Mouse (Mus musculus) right cerebral cortex, postnatal 14 days (tissue): Measurements from ENCODE around the gene Fmod.
A peak's percentile ranks its signal among the peaks of the same experiment; 100 is the strongest.

ENCODE experiments used
- DNase-seq: peaks from one replicate; pipeline ENCODE4 v3.0.0; 2022

Gene Fmod

DNA sequence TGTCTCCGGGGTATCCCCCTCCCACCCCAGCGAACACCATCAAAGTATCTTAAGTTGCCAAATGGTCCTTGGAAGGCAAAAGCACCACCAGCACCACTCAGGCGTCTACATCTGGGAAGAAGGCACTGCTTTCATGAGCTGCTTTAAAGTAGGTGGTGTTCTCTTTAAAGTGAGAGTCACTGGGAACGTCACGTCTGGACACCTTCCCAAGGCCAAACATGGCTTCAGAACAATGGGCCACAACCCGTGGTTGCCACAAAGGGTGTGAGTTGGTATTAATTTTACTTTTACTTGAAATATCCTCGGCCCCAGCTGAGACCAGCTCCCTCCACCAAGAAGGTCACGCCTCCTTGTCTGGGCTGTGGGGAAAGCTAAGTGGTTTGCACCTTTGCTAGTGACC is 20.7 kb downstream of the Fmod start:
- no peak for DNase-seq

DNA sequence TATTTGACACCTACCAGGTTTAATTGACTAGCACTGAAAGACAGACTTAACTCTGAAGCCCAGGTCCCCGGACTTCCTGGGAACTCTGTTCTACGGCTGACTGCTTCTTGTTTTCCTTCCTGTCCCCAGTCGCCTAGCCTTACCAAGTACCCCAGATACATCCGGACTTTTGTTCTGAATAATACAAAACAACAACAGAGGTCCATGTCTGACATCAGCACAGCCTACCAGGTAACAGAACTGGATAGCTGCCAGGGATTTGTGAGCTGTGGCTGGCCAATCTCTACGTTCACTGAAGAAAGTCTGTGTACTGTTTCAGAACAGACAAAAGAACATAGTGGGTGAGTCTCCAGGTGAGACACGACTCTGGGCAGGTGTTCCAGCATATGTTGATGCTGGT is 21.8 kb downstream of the Fmod start:
- no peak for DNase-seq

DNA sequence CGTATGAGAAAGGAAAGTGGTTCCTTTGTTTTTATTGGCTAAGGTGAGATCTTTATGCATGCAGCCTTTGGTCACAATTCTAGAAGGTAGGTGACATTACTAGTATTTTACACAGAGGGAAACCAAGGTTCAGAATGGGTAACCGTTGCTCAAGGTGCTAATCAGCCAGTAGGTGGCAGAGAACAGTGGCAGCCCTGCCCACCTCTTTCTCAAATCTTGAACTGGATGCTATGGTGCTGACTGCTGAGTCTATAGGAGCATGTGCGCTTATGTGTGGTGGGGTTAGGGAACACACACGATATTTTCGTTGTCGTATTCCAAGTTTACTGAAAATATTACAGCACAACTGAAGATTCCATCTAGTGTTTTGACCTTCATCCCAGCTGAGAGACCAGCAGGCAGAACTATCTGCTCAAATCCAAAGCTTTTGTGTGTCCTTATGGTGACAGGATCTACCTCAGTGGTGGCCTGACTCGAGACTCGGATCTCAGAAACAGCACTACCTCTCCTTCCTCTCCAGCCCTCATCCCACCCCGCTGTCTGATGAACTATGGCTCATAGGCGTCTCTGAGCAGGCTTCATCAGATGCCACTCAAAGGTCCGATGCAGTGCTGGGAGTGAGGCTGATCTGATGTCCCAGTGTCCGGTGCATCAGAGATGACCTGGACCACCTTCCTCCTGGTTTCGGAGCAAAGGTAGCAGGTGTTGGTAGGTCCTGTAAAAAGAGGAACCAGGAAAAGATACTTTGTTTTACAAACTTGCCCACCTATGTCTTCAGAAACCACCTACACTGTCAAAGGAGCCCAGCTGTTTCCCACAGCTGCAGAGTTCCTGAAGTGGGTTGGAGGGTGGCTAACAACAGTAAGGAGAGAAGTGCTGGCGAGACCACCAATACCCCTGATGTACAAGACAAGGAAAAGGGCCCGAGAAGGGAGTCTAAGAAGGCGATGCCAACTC is 23.0 kb downstream of the Fmod start:
- DNase-seq: no peak

DNA sequence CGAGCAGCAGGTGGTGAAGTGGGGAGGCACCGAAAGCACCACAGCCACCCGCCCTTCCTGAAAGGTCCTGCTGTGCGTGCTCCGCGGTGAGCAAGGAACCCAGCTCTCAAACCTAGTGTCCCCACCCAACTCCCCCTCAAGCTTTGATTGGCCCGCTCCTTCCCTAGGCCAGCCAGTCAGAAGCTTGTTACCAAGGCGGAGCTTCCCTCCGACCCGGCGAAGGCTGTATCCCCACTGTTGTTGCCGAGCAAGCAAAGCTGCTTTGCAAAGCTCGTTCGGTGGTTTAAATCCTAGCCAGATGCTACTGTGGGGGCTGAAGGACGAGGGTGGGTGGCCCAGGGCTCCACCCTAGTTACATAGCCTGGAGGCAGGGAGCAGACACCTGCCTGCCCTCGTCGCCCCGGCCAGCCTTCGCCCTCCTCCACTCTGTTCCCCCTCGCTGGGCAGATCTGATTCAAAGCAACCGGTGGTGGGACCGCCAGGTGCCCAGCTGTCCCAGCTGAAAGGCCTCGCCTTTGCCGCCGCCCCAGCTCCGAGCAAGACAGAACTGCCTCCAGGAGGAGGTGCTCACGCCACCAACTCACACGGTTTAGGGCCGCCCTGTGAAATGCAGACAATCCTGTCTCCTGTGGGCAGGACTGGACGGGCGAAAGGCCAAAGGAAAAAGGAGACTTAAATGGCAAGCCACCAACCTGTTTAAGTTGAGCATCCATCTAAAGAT is 24.0 kb downstream of the Fmod start:
- DNase-seq: peak; percentile 84

DNA sequence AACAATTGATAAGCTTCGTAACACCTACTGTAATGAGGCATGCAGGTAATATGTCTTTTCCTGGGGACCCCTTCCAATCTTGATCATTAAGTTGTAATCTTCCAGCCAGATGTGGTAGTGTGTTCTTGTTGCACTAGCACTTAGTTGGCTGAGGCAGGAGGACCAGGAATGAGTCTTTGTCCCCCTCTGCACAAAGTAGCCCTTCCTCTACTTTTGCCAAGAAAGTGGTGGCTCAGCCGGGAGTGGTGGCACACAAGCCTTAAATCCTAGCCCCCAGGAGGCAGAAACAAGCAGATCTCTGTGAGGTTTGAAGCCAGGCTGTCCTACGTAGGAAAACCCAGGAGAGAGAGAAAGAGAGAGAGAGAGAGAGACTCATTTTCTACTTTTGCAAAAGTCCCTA is 24.9 kb downstream of the Fmod start:
- no peak for DNase-seq

DNA sequence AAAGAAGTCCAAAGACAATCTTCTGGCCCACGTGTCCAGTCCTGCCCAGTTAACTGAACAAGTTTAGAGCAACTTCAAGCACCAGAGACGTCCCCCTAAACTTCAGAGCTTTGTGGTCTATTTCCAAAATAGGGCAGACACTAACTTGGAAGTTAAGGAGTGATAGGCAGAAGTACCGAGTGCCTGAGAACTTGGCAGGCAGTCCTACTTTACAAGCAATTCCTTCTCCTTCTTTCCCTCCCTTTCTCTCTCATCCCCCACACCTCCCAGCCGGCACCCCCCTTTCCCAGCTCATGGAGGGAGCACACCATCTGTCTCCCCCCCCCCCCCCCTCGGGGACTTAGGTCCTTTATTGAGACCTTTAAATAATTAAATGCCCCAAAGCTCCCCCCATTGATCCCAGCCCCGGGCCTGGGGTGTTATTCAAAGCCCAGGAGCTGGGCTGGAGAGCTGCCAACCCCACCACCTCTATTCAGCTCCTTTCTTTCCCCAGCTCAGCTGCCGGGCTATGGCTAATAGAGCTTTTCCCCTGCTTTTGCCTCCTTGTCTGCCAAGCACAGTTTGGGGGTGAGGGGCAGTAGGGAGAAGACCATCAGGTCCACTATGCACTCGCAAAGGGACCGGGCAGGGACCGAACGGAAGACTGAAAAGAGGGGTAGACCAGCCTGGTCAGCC is 25.5 kb downstream of the Fmod start:
- no peak for DNase-seq

DNA sequence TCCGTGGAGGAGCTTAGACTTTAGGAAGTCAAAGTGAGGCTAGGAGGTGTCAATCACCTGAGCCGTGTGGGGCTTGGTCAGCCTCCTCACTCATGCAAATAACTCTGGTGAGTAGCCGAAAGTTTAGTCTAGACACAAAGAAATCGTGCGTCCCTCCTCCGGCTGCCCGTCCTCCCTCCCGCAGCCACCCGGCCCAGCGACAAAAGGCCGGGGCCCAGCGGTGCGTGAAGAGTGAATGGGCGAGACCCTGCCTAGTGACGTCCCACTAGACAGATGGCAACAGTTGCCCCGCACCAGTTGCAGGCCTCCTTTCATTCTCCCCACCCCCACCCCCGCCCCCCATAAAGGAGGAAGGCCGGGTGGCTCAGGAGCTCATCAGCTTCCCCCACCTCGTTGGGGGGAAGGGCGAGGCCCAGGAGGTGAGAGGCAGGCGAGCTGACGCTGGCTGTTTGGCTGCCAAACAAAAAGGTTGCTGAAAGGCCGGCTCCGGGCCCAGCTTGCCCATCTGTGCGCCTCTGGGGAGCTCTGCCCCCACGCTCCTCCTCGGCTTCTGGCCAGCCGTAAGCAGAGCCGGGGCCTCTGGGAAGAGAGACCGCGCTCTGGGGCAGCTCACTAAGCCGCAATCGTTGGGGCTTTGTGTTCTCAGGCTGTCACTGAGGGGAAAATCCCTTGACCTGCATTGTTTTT is 26.2 kb downstream of the Fmod start:
- DNase-seq: peak; percentile 57

DNA sequence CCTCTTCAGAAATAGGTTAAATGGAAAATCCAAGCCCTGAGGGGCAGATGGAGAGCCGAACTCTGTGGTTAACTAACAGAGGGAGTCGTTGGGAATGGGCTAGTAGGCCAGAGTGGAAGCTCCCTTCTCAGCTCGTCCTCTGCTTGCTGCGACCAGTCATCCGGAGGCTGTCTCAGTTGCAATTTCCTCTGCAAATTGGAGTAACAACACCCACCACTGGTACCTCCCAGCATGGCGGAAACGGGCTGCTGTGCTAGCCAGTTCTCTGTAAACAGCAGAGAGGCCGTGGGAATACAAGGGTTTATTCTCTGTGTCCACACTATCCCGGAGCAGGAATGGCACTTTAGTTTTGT is 26.7 kb downstream of the Fmod start:
- DNase-seq: no peak

DNA sequence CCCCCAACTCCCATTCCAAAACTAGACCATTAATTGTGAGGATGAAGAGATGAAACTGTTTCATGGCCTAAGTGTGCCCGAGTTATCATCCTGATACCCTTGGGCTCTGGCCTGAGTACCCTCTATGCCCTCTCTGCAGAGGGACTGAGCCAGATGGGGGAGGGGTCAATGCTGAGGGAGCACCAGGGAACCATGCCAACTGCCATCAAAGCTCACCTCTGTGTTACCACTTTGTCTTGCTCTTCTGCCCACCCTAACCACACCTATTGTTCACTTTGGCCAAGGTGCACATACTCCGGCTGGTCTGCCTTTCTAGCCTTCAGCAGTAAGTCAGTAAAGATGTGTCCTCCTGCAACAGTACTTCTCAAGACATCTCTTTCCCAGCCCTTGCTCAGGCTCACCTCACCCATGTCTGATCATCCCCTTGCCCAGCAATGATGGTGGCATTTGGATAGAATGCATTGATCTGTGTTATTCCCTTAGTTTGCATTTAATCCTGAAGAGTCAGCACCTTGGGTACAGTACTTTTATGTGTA is 27.3 kb downstream of the Fmod start:
- DNase-seq: no peak

DNA sequence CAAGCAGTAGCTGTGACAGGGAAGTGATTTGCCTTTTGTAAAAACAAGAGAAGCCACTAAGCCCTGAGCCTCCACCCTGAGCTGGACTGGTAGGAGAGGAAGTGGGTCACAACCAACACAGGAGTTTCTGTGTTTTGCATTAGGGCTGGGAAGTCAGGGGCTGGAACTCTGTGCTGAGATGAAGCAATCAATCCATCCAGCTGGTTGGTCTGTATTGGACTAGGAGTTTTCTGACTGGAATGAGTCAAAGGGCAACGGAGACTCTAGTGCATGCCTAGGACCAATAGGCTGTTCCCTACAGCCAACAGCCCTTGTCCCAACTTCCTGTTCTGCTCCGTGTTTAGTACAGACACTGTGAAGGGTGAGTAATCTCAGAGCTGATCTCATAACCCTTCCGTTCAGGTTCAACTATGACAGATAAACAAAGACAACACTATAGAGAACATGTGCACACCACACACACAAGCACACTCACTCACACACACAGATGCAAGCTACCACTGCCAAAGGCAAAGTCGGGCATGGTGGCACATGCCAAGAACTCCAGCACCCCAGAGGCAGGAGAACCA is 28.3 kb downstream of the Fmod start:
- no peak for DNase-seq

DNA sequence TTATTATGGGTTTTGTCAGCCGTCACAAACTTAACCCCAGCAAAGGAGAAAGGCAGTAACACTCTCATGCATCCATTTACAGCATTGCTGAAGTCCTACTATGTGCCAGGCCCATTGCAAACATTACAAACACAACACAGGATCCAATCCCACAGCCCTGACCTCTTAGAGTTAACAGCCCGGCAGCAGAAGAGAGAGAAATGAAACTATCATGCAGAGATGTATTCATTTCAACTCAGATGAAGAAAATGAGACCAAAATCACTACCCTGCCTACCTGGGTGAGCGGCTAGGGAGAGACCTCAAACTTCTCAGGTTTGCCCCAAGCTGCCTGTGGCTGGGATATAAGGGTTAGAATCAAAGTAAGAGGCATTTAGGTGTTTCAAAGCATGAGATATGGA is 29.5 kb downstream of the Fmod start:
- no peak for DNase-seq

DNA sequence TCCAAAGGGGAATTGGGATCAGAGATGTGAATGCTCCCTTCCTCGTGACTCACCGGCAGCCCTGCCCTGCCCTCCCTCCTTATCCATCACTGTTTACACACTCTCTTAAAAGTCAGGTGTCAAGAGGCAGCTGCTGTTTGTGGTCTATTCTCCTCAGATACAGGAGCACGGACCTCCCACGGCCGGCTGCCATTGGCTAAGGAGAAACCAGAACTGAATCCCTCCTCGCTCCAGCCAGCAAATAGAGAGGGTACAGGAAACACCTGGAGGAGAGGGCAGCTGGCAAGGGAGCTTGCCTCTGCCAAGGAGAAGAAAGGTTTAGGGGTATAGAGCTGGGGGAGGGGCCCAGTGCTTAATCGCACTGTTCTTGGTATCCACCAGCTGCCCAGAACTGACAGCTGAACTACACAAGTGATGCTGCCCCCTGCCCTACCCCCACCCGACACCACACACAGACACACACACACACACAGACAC is 30.1 kb downstream of the Fmod start:
- DNase-seq: no peak

DNA sequence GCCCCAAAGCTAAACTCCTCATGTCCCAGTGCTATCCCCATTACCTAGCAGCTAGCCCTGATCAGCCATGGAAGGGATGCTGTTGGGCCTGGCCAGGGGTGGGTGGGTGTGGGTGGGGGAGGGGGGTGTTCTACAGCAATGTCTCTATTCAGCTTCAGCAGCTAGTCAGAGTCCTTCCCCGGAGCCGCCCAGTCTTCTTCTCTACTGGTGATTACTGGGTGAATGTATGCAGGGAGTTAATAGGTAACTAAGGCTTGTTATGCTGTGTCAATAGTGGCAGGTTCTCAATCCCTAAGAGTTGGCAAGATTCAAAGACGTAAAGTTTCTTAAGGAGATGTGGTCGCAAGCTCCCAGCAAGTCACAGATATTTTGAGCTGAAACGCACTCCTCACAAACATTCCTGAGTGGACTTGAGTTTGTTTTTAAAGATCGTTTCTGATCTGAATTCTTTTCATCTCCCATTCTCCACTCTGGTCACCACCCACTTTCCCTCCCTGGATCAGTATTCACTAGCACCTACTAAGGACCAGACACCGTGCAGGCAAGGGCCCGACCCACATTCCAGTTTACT is 33.1 kb downstream of the Fmod start:
- no peak for DNase-seq

DNA sequence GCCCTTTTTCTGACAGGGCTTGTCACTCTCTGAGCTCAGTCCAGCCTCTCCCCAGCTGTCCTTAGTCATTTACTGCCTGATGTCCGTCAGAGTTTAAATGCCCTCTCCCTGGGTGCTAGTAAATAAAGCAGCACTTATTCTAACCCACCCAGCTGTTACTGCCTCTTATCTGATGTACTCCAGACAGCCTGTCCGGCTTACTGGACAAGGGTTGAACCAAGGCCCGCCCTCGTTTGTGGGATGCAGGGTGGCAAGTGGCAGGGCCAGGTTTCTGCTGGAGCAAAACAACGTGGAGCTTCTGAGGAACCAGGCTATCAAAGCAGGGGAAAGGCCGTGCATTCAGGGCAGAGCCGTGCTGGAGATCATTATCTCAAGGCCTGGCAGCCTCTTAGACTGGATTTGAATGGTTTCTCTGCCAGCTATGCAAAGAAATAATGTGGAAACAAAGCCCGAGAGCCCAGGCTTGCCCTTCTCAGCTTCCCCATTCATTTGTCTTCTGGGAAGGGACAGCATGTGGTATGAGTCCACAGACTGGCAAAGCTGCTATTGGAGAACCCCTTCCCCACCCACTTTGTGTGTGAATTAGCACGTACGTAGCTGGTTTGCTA is 34.5 kb downstream of the Fmod start:
- DNase-seq: no peak

DNA sequence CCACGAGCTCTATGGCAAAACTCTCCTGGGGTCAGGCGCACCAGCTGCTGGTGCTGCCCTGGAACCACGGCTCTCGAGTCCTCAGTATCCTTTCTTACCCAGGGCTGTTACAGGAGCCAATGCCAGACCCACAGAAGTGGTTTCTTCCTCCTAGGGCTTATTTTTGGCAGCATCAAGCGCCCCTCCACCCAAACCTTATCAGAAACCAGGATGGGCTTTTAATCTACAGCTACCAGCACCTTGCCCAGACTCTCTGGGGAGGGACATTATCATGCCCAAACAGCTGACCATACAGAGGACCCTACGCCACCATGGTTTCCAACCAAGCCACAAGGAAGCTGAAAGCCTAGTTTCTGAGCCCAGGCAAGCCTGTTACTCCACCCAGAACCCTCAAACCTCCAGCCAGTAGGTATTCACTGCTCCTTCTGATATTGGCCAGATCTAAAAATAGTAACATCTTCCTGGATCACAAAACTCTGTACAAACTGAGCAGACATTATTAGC is 36.1 kb downstream of the Fmod start:
- DNase-seq: no peak

DNA sequence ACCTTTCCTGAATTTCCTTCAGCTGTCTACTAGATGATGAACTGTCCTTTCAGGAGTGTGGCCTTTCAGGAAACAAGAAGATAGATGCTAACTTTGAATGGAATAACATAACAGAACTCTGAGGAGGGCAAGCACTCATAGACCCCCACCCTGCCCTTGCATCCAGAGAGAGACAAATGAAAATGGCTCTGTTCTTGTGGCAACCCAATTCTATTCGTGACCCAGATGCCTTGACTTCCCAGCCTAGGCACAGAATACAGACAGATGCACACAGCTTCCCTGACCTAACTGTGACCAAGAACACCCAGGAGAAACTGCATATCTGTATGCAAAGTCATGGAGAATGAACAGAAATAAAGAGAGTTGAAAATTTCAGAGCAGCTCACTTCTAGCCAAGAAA is 36.6 kb downstream of the Fmod start:
- no peak for DNase-seq

DNA sequence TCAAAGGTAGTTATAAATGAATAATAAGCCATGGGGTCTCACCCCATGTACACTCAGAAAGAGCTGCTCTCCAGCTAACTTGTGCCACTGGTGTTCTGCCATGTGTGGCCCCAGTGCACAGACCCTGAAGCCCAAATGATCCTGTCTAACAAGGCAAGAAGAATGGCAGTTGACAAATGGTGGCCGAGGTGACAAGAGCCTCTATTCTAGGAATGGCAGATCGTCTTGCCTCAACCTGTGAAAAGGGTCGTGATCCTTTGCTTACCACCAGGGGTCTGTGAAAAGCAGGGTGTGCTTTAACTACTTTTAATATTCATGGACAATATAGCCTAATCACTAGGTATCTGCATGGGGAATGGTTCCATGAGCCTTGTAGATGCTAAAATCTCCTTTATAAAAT is 37.1 kb downstream of the Fmod start:
- no peak for DNase-seq

DNA sequence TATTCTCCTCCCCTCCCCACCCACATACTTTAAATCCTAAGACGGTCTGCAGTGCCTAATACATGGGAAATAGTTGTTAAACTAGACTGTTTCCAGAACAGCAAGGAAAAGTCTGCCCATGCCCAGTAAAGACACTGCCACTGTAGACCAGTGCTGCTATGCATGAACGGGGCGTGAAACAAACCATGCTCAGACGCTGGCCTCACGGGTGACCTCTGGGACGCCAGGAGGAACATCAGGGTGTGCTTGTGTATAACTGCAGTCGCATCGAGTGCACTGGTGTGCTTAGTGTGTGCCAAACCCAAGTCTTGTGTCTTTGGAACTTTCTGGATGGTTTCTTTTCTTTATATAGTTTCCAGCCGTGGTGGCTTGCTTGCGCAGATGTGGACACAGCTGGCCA is 37.6 kb downstream of the Fmod start:
- no peak for DNase-seq

DNA sequence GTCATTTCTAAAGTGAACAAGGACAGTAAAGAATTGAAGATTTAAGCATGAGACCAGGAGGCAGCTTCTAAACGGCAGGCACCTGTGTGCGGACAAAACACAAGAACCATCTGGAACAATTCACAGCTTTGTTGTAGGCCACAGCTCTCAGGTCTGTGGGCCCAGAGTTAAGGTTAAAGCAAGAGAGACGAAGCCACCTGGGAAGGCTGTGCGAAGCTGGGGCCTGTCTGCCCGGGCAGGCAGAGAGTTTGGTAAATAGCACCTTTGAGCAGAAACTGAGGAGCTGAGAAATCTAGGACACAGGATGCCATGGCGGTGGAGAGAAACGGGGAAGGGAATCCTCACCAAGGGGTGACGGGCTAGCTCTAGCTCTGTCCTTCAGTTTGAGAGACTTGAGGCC is 38.5 kb downstream of the Fmod start:
- DNase-seq: no peak

DNA sequence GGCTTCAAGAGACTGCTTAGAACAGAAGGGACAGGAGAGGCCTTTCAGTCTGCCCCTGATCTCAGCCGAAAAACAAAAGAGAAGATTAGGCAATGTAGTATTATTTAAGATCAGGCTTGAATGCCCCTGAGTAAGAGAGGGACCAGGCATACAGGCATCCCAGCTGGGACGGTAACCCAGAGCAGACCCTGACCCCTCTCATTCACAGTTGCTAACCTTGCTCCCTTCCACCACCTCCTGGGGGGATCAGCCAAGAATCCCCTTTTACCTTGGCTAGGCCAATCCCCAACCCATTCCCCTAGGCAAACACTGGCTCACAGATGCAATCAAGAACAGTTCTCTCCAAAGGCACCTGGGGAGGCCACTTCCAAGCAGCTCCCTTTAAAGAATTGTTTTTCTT is 39.7 kb downstream of the Fmod start:
- no peak for DNase-seq

DNA sequence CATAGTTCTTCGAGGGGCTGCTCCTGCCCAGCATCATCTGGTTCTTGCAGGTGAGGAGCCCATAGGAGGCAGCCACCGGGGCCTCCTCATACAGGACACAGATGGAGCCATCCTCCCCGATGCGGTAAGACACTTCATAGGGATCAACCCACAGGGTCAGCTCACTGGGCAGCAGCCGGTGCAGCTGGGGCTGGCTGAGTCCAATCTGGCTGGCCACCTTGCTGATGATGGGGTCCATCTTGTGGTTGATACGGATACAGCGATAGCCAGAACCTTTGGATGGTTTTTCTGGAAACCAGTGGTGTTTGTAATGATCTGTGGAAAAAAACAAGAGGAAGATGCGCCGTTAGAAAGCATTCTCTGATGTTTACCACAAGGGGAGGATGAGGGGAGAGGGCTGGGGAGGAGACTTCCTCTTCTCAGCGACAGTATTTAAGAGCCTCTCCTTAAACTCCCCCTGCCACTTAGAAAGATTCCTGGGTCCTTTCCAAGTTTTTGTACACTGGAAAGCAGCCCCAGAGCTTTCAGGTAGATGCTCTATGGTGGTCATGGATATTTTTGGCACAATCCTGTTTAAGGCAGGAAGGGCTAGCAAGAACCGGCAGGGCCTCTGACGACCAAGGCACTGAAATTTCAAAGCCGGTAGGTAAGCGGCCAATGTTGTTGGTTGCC is 40.5 kb downstream of the Fmod start:
- DNase-seq: no peak
